Mouse (Mus musculus): ENCODE results near the gene Bmf. TPM values are rescaled to one million over a fixed set of nuclear protein-coding genes. Genes with fewer than 3 reads are reported as not detected.

Bmf gene
- total and polyA plus RNA-seq, 3 experiments = 8.9 to 29.6 (median 15.9) TPM

- DNase-seq = peak; percentile 27
Observed at GRCm38 (mm10) chr2:118512418-118513377, 36.8 kb downstream of the Bmf start.

GRCm38 (mm10) chr2:118511779-118512417 is 37.6 kb downstream of the Bmf start:
- DNase-seq = no peak

GRCm38 (mm10) chr2:118510447-118511310 is 38.8 kb downstream of the Bmf start:
- peak; percentile 97 for DNase-seq

- DNase-seq = no peak
Observed at GRCm38 (mm10) chr2:118509688-118510446, 39.6 kb downstream of the Bmf start.

GRCm38 (mm10) chr2:118507126-118507525 is 42.4 kb downstream of the Bmf start:
- DNase-seq = no peak

GRCm38 (mm10) chr2:118500191-118500590 is 49.3 kb downstream of the Bmf start:
- DNase-seq = no peak

- DNase-seq = no peak
Observed at GRCm38 (mm10) chr2:118499135-118499961, 50.1 kb downstream of the Bmf start.

- DNase-seq = no peak
Observed at GRCm38 (mm10) chr2:118498476-118498875, 51.0 kb downstream of the Bmf start.

- DNase-seq = no peak
Observed at GRCm38 (mm10) chr2:118497890-118498289, 51.6 kb downstream of the Bmf start.

- no peak for DNase-seq
Observed at GRCm38 (mm10) chr2:118495024-118495423, 54.5 kb downstream of the Bmf start.

- no peak for DNase-seq
Observed at GRCm38 (mm10) chr2:118491741-118492395, 57.6 kb downstream of the Bmf start.

GRCm38 (mm10) chr2:118491281-118491731 is 58.2 kb downstream of the Bmf start:
- DNase-seq = peak; percentile 63

- peak; percentile 86 for DNase-seq
Observed at GRCm38 (mm10) chr2:118490241-118491091, 59.0 kb downstream of the Bmf start.

- DNase-seq = no peak
Observed at GRCm38 (mm10) chr2:118487806-118488205, 61.7 kb downstream of the Bmf start.

GRCm38 (mm10) chr2:118486933-118487332 is 62.6 kb downstream of the Bmf start:
- peak; percentile 81 for DNase-seq

GRCm38 (mm10) chr2:118485415-118485814 is 64.1 kb downstream of the Bmf start:
- DNase-seq = no peak

- no peak for DNase-seq
Observed at GRCm38 (mm10) chr2:118484386-118484898, 65.0 kb downstream of the Bmf start.

GRCm38 (mm10) chr2:118483032-118483431 is 66.5 kb downstream of the Bmf start:
- DNase-seq = no peak

GRCm38 (mm10) chr2:118480886-118481285 is 68.6 kb downstream of the Bmf start:
- no peak for DNase-seq
